Mouse (Mus musculus): ENCODE data around the gene Tead3. TPM values are rescaled to one million over a fixed set of nuclear protein-coding genes. Genes with fewer than 3 reads are reported as not detected.

Gene Tead3
- polyA plus RNA-seq, 1 experiment from 2014 or later = 11.0 TPM

GRCm38 (mm10) chr17:28312232-28313211 is 38.1 kb downstream of the Tead3 start:
- Histone ChIP-seq H3K9me3 (replicated peaks) (no peaks in the 10 kb centered on the region), H3K36me3 (peaks cover 23% of the 10 kb centered on the region), H3K4me1 (peaks cover 39% of the 10 kb centered on the region), H3K9ac (0 out of 2 replicates have a peak overlapping the region, but pooled peaks have one; percentile 14), H3K4me2 (peak overlapping the region; percentile 74), H3K4me3 (replicated peaks) (peak overlapping the region; percentile 90), H3K27ac (peak overlapping the region; percentile 95), H3K27me3 (no peaks in the 10 kb centered on the region)
- WGBS = 23% methylated on average over 17 of the region's 17 CpGs
- ATAC-seq (replicated peaks; ENCODE audit: low FRiP score) = peak; percentile 1

- no peak for ATAC-seq (replicated peaks; ENCODE audit: low FRiP score)
- H3K9me3 ChIP-seq (replicated peaks) = no peaks in the 10 kb centered on the region
- H3K27me3 ChIP-seq = no peaks in the 10 kb centered on the region
- H3K4me2 ChIP-seq = no peak overlapping the region
- 0 out of 2 replicates have a peak overlapping the region, but pooled peaks have one; percentile 27 for H3K27ac ChIP-seq
- peaks cover 39% of the 10 kb centered on the region for H3K4me1 ChIP-seq
- WGBS = 57% methylated on average over 5 of the region's 5 CpGs
- no peak overlapping the region for H3K4me3 ChIP-seq (replicated peaks)
- H3K36me3 ChIP-seq = peaks cover 14% of the 10 kb centered on the region
- H3K9ac ChIP-seq = peak overlapping the region; percentile 21; the same call in 1 of the 2 replicates
Measured at GRCm38 (mm10) chr17:28311366-28312132, 39.1 kb downstream of the Tead3 start.

GRCm38 (mm10) chr17:28310831-28311230 is 39.8 kb downstream of the Tead3 start:
- no peak overlapping the region for H3K4me3 ChIP-seq (replicated peaks)
- no peak overlapping the region for H3K9ac ChIP-seq
- no peaks in the 10 kb centered on the region for H3K27me3 ChIP-seq
- H3K36me3 ChIP-seq = peaks cover 6% of the 10 kb centered on the region; the same call in 1 of the 2 replicates
- H3K9me3 ChIP-seq (replicated peaks) = no peaks in the 10 kb centered on the region
- no peak overlapping the region for H3K27ac ChIP-seq
- ATAC-seq (replicated peaks; ENCODE audit: low FRiP score) = no peak
- no peak overlapping the region for H3K4me2 ChIP-seq
- 79% methylated on average over 3 of the region's 3 CpGs for WGBS
- peaks cover 38% of the 10 kb centered on the region for H3K4me1 ChIP-seq

GRCm38 (mm10) chr17:28308297-28309195 is 42.1 kb downstream of the Tead3 start:
- WGBS = 12% methylated on average over 18 of the region's 18 CpGs

GRCm38 (mm10) chr17:28305172-28305571 is 45.4 kb downstream of the Tead3 start:
- no peak for ATAC-seq (replicated peaks; ENCODE audit: low FRiP score)
- 0 out of 2 replicates have a peak, but pooled peaks cover 2% of the 10 kb centered on the region for H3K36me3 ChIP-seq
- WGBS = 66% methylated on average over 10 of the region's 10 CpGs

More at GRCm38 (mm10) chr17:28308297-28309195, 42.1 kb downstream of the Tead3 start:
- no peak overlapping the region for H3K4me3 ChIP-seq (replicated peaks)
- H3K9me3 ChIP-seq (replicated peaks) = no peaks in the 10 kb centered on the region
- no peaks in the 10 kb centered on the region for H3K36me3 ChIP-seq
- no peak overlapping the region for H3K9ac ChIP-seq
- H3K4me2 ChIP-seq = peak overlapping the region; percentile 37
- peaks cover 22% of the 10 kb centered on the region for H3K4me1 ChIP-seq
- H3K27me3 ChIP-seq = no peaks in the 10 kb centered on the region
- 0 out of 2 replicates have a peak, but pooled peaks have one; percentile 18 for ATAC-seq (replicated peaks; ENCODE audit: low FRiP score)
- no peak overlapping the region for H3K27ac ChIP-seq

GRCm38 (mm10) chr17:28300850-28301249 is 49.8 kb downstream of the Tead3 start:
- no peak for ATAC-seq (replicated peaks; ENCODE audit: low FRiP score)
- H3K4me2 ChIP-seq = no peak overlapping the region
- WGBS = 62% methylated on average over 3 of the region's 3 CpGs

More at GRCm38 (mm10) chr17:28305172-28305571, 45.4 kb downstream of the Tead3 start:
- Histone ChIP-seq H3K4me3 (replicated peaks) (no peak overlapping the region), H3K9me3 (replicated peaks) (no peaks in the 10 kb centered on the region), H3K4me2 (no peak overlapping the region), H3K9ac (no peak overlapping the region), H3K27me3 (no peaks in the 10 kb centered on the region), H3K27ac (no peak overlapping the region), H3K4me1 (peaks cover 14% of the 10 kb centered on the region)

GRCm38 (mm10) chr17:28300323-28300722 is 50.3 kb downstream of the Tead3 start:
- H3K9me3 ChIP-seq (replicated peaks) = no peaks in the 10 kb centered on the region
- 0 out of 2 replicates have a peak overlapping the region, but pooled peaks have one; percentile 30 for H3K27ac ChIP-seq
- no peak for ATAC-seq (replicated peaks; ENCODE audit: low FRiP score)
- H3K4me1 ChIP-seq = peaks cover 17% of the 10 kb centered on the region
- 32% methylated on average over 9 of the region's 9 CpGs for WGBS
- no peak overlapping the region for H3K4me2 ChIP-seq
- no peak overlapping the region for H3K9ac ChIP-seq
- peaks cover 27% of the 10 kb centered on the region for H3K36me3 ChIP-seq
- H3K27me3 ChIP-seq = no peaks in the 10 kb centered on the region
- H3K4me3 ChIP-seq (replicated peaks) = no peak overlapping the region

More at GRCm38 (mm10) chr17:28300850-28301249, 49.8 kb downstream of the Tead3 start:
- peaks cover 16% of the 10 kb centered on the region for H3K4me1 ChIP-seq
- no peaks in the 10 kb centered on the region for H3K27me3 ChIP-seq
- no peak overlapping the region for H3K9ac ChIP-seq
- no peaks in the 10 kb centered on the region for H3K9me3 ChIP-seq (replicated peaks)
- H3K4me3 ChIP-seq (replicated peaks) = no peak overlapping the region
- H3K27ac ChIP-seq = no peak overlapping the region
- H3K36me3 ChIP-seq = peaks cover 25% of the 10 kb centered on the region

GRCm38 (mm10) chr17:28299669-28300320 is 50.8 kb downstream of the Tead3 start:
- no peak overlapping the region for H3K9ac ChIP-seq
- H3K27ac ChIP-seq = 0 out of 2 replicates have a peak overlapping the region, but pooled peaks have one; percentile 30
- H3K4me1 ChIP-seq = peaks cover 22% of the 10 kb centered on the region
- no peak for ATAC-seq (replicated peaks; ENCODE audit: low FRiP score)
- peaks cover 30% of the 10 kb centered on the region for H3K36me3 ChIP-seq
- 32% methylated on average over 9 of the region's 11 CpGs for WGBS
- no peak overlapping the region for H3K4me3 ChIP-seq (replicated peaks)
- H3K4me2 ChIP-seq = no peak overlapping the region
- H3K9me3 ChIP-seq (replicated peaks) = no peaks in the 10 kb centered on the region
- no peaks in the 10 kb centered on the region for H3K27me3 ChIP-seq

- ATAC-seq (replicated peaks; ENCODE audit: low FRiP score) = 0 out of 2 replicates have a peak, but pooled peaks have one; percentile 33
- no peak overlapping the region for H3K27ac ChIP-seq
Measured at GRCm38 (mm10) chr17:28298888-28299287, 51.7 kb downstream of the Tead3 start.

GRCm38 (mm10) chr17:28294449-28295333 is 55.9 kb downstream of the Tead3 start:
- Histone ChIP-seq H3K4me1 (peaks cover 20% of the 10 kb centered on the region), H3K27me3 (no peaks in the 10 kb centered on the region), H3K4me3 (replicated peaks) (no peak overlapping the region), H3K4me2 (no peak overlapping the region), H3K9me3 (replicated peaks) (0 out of 2 replicates have a peak, but pooled peaks cover 6% of the 10 kb centered on the region), H3K9ac (no peak overlapping the region), H3K27ac (no peak overlapping the region), H3K36me3 (peaks cover 38% of the 10 kb centered on the region)
- 65% methylated on average over 17 of the region's 17 CpGs for WGBS
- 0 out of 2 replicates have a peak, but pooled peaks have one; percentile 9 for ATAC-seq (replicated peaks; ENCODE audit: low FRiP score)

More at GRCm38 (mm10) chr17:28298888-28299287, 51.7 kb downstream of the Tead3 start:
- H3K9ac ChIP-seq = no peak overlapping the region
- 93% methylated on average over 17 of the region's 17 CpGs for WGBS
- peaks cover 30% of the 10 kb centered on the region for H3K36me3 ChIP-seq
- peaks cover 27% of the 10 kb centered on the region for H3K4me1 ChIP-seq
- no peak overlapping the region for H3K4me2 ChIP-seq
- no peaks in the 10 kb centered on the region for H3K27me3 ChIP-seq
- H3K4me3 ChIP-seq (replicated peaks) = no peak overlapping the region
- H3K9me3 ChIP-seq (replicated peaks) = no peaks in the 10 kb centered on the region

Measured in kidney, embryonic 15.5 days (tissue).